Mouse (Mus musculus): ENCODE results near the gene Tet1. TPM values are rescaled to one million over a fixed set of nuclear protein-coding genes. Genes with fewer than 3 reads are reported as not detected.
"Not testable (repeated sequence)": the region's sequence is repeated elsewhere in the genome, so short reads cannot be mapped to it uniquely, and the experiment has no call there.

Gene Tet1
- 10 to 100 TPM; 19.2 to 21.2 TPM for total RNA-seq (2021)
- long read RNA-seq, experiment 1, partial matches to known transcripts, result 0 of 1 reads
- long read RNA-seq, experiment 1, other reads (novel, unspliced or antisense), result 1 of 1 reads
- long read RNA-seq, experiment 2, result 0 reads

DNA sequence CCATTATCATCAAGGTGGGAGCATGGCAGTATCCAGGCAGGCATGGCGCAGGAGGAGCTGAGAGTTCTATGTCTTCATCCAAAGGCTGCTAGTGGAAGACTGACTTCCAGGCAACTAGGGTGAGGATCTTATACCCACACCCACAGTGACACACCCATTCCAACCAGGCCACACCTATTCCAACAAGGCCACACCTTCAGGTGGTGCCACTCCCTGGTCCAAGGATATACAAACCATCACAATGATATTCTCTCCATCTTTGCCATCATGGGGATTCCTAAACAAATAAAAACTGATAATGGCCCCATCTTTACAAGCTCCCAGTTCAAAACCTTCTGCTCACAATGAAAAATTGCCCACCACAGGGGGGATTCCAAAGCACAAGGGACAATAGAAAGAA, at the start of gene Tet1:
Gene Tet1 (minus strand): TSS at position 101 of the 400 bp plus-strand sequence.
- DNase-seq; intact Hi-C loops (cut with DNase I): not testable (repeated sequence)

- intact Hi-C loops (cut with DNase I), result no loop called here
- no peak for DNase-seq
Measured at GRCm38 (mm10) chr10:62948551-62948950, 39.8 kb upstream of the Tet1 start.

DNA sequence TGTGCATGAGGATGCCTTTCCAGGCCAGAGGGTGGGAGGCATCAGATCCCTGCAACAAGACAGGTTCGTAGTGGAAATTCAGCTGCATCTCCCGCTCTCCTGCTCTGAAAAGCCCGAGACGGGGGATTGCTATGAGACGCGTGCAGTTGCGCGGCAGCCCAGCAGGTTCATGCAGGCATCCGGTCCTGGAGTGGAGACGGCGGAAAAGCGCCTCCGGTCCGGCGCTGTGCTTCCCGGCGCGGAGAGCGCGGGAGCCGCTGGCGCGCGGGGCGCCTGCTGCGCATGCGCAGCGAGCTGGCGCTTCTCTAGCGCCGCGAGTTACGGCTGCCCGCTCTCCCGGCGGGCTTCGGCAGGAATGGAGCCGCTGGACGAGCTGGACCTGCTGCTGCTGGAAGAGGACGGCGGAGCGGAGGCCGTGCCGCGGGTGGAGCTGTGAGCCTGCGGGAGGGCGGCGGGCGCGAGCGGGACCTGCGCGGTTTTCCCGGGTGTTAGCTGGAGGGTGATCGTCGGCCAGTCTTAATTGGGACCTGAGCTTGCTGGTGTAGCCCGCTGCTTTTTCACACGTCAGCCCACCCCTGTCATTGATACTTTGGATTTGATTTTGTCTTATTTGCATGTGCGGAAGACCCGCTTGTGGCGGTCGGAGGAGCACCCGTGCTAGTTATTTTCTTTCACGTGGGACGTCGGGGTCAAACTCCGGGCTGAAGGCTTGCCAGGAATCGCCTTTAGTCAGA, 38.1 kb upstream of the Tet1 start, which contains the start of gene Dna2:
Gene Dna2 (plus strand): TSS at position 289 of the 734 bp plus-strand sequence.
- intact Hi-C loops (cut with DNase I), result no loop called here
- DNase-seq, result peak; percentile 80 to 86

DNA sequence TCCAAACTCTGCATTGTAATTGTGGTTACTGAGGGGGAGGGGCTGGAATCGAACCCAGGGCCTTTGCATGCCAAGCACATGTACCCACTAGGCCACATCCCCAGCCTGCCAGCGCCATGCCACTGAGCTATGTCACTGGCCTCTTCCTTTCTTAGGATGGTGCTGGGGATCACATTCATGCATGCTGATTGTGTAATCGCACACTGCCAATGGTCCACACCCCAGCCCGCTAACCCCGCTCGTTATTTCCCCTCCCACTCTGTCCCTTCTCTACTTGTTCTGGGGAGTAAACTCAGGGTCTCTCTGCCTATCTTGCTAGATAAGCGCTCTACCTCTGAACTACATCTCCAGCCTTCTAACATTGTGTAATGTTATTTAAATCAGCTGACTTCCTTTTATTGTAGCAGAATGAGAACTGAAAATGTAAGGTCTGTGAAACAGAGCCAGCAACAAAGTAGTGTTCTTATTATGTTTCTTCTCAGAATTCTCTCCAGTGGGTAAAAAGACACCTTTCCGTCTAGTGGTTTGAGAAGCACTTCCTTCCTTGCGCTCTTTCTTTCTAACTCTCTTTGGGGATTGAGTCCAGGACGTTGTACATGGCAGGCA, 36.3 kb upstream of the Tet1 start:
- intact Hi-C loops (cut with DNase I), result no loop called here
- no peak for DNase-seq

- intact Hi-C loops (cut with DNase I), result no loop called here
- DNase-seq, result no peak
Measured at GRCm38 (mm10) chr10:62932381-62932780, 23.6 kb upstream of the Tet1 start.

DNA sequence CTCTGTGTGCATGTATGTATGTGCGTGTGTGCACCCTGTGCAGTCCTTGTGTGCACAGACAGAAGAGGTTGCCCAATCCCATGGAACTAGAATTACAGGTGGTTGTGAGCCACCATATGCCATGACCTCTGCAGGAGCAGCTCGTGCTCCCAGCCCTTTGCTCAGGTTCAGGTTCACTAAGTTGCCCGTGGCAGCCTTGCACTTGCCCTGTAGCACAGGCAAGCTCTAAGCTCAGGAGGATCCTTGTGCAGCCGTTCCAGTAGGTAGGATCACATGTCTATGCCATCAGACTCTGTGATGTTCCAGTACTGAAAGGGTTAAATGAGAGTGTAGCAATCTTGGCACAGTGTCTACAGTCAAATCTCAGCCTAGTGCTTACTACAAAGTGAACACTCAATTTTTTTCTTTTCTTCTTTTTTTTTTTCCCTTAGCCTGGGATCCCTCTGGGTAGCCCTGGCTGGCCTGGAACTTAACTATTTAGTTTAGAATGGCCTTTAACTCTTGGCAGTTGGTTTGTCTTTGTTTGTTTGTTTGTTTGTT, 15.4 kb upstream of the Tet1 start:
- DNase-seq, result no peak
- intact Hi-C loops (cut with DNase I), result no loop called here

DNA sequence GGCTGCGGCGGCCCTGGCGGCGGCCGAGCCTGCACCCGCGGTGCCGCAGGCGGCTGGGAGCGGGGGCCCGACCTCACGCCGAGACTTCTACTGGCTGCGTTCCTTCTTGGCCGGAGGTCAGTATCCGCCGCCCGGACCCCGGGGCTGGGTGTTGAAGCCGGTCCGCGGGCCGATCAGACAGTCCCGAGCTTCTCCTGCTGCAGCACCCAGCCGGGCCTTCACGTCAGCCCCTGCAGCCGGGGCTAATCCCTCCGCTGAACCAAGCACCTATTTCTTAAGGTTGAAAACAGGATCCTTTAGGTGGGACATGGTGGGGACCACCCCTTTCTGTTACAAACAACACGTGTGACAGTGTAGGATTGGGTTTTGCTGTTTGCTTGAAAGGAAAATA, 12.0 kb upstream of the Tet1 start:
- no peak for DNase-seq
- intact Hi-C loops (cut with DNase I), result no loop called here

DNA sequence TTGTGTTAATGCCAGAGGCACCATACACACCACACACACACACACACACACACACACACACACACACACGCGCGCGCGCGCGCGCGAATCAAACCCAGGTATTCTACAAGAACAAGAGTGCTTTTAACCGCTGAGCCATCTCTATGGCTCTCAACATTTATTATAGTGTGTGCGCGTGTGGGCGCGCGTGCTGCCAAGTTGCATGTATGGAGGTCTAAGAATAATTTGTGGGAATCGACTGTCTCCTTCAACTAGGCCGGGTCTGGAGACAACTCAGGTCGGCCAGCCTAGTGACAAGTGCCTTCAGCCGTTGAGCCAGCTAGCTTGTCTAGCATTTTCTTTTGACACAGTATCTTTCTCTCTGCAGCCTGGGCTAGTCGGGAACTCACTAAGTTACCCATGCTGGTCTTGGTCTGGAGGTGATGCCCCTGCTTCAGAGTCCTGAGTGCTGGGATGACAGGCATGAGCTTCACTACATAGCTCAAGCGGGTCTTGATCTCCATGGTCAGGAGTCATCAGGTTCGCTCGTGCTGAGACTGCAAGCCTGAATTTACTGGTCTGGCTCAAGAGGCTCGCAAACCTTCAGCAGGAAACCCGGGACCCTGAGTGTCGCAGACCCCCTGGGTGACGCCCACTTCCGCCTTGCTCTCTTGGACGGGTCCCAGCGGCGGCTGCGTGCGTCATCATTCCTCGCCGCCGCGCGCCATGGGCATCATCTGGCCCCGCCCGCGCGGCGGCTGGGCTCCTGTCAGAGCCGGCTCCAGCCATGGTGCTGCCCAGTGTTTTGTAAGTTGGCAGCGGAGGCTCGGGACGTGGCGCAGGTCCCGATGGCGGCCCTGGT, 11.3 kb upstream of the Tet1 start, which contains the start of gene Slc25a16:
Gene Slc25a16 (plus strand): TSS at position 709 of the 841 bp plus-strand sequence.
- DNase-seq, result peak; percentile 94 to 97
- intact Hi-C loops (cut with DNase I), result no loop called here

- DNase-seq, result no peak
- intact Hi-C loops (cut with DNase I), result no loop called here
Measured at GRCm38 (mm10) chr10:62918985-62919384, 10.2 kb upstream of the Tet1 start.

DNA sequence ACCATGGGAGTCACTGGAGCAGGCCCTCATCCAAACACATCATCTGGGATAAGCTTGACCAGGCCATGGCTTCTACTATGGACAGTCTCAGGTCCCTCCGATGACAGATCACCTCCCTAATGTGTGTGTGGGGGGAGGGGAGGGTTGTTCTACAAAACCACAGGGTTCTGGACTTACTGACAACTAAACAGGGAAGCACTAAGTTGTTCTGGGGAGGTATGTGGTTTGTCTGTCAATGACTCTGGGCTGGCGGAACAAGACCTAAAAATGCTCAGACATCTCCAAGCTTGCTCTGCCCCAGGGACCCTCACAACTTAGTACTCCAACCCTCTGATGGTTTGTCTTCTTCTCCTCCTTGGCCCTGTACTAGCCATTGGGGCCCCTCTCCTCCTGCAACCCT, 2.3 kb upstream of the Tet1 start:
- no peak for DNase-seq
- intact Hi-C loops (cut with DNase I), result no loop called here

DNA sequence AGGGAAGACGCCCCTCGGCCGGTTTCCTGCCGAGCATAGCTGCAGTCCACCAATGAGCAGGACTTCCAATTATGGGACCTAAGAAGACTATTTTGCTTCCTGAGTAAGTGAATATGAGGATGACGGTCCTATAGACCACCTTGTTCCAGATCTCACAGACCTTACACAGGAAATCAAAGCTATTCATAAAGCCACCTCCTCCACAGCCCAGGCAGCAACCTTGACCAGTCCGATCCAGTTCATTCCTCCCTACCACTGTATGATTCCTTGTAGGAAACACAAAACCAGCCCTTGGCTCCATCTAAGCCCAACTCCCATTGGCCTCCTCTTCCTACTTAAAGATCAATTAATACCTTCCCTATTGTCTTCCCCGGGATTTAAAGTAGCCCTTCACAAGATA, 2.5 kb downstream of the Tet1 start:
- no peak for DNase-seq
- intact Hi-C loops (cut with DNase I), result no loop called here

GRCm38 (mm10) chr10:62902829-62903228, 6.0 kb downstream of the Tet1 start:
- intact Hi-C loops (cut with DNase I), result no loop called here
- DNase-seq, result no peak

DNA sequence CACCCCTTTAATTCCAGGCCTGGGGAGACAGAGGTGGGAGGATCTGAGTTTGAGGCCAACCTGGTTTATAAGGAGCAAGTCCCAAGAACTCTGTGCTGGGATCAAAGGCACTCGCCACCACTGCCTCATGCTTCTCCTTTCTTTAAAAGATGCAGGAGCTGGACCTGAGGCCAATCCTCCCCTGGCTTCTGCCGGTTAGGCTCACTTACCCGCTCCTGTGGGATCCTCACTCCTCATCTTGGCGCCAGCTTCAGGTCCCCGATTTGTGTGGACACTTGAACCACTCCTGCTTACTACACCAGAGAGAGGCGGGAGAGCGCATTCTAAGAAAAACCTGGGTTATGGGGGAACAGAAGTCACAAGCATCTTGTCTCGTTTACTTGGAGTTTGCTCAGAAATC, 7.0 kb downstream of the Tet1 start:
- intact Hi-C loops (cut with DNase I), result no loop called here

DNA sequence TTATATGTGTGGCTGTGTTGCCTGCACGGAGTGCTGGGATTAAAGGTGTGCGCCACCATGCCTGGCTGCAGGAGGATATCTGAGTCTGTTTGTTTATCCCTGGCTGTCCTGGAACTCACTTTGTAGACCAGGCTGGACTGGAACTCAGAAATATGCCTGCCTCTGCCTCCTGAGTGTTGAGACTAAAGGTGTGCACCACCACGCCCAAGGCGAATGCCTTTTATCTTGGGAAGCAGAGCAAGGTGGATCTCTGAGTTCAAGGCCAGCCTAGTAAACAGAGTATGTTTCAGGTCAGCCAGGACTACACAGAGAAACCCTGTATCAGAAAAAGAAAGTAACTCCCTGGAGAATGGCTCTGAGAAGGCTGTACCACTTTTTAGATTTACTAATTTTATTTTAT, 8.7 kb downstream of the Tet1 start:
- intact Hi-C loops (cut with DNase I), result no loop called here

More for the DNA sequence above, 7.0 kb downstream of the Tet1 start:
- no peak for DNase-seq

GRCm38 (mm10) chr10:62898061-62898460, 10.7 kb downstream of the Tet1 start:
- intact Hi-C loops (cut with DNase I), result no loop called here
- DNase-seq, result no peak

More for the DNA sequence above, 8.7 kb downstream of the Tet1 start:
- DNase-seq, result no peak

- intact Hi-C loops (cut with DNase I), result no loop called here
Measured at GRCm38 (mm10) chr10:62897437-62897836, 11.4 kb downstream of the Tet1 start.

GRCm38 (mm10) chr10:62896774-62897173, 12.0 kb downstream of the Tet1 start:
- no peak for DNase-seq
- intact Hi-C loops (cut with DNase I), result no loop called here

More at GRCm38 (mm10) chr10:62897437-62897836, 11.4 kb downstream of the Tet1 start:
- DNase-seq, result no peak

GRCm38 (mm10) chr10:62896035-62896434, 12.8 kb downstream of the Tet1 start:
- intact Hi-C loops (cut with DNase I), result no loop called here
- DNase-seq, result no peak

GRCm38 (mm10) chr10:62895386-62895785, 13.4 kb downstream of the Tet1 start:
- intact Hi-C loops (cut with DNase I), result no loop called here
- DNase-seq, result no peak

- no peak for DNase-seq
- intact Hi-C loops (cut with DNase I), result no loop called here
Measured at GRCm38 (mm10) chr10:62894447-62894846, 14.3 kb downstream of the Tet1 start.

Data from heart, postnatal 14 days (tissue).